Mouse (Mus musculus): ENCODE results near the gene Lrch4.
A peak's percentile ranks its signal among the peaks of the same experiment; 100 is the strongest.
"Not testable (repeated sequence)": the region's sequence is repeated elsewhere in the genome, so short reads cannot be mapped to it uniquely, and the experiment has no call there.

Gene Lrch4

GRCm38 (mm10) chr5:137613076-137613475 is 15.8 kb upstream of the Lrch4 start:
- DNase-seq (ENCODE audit: low spot score), result no peak

DNA sequence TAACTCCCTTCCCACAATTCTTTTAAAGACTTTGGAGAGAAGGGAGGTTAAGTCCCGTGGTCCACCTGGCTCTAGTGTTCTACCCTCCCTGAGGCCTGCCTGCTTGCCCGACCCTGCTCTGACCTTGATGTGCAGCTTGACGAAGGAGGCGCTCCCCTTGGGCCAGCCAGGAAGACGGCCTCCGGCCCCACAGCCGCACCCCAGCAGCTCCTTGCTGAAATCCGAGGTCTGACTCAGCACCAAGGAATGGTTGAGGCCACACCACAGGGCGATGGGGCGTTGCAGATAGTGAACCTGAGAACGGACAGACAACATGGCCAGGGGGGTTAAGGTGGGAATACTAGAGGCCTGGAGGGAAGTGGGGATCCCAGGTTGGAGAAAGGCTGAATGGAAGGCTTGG is 15.4 kb upstream of the Lrch4 start, which contains the start of gene Pcolce:
TSS of gene Pcolce (minus strand) at position 235 of the 400 bp plus-strand sequence.
- DNase-seq (ENCODE audit: low spot score), result no peak

DNA sequence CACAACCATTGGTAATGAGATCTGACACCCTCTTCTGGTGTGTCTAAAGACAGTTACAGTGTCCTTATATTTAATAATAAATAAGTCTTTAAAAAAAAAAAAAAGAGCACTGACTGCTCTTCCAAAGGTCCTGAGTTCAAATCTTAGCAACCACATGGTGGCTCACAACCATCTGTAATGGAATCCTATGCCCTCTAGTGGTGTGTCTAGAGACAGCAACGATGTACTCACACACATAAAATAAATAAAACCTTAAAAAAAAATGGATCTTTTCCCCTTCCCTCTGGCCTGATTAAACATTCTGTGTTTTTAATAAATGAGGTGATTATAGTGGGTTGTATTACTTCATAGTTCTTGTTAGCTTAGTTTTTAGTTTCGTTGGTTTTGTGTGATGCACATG is 14.0 kb upstream of the Lrch4 start:
- not testable (repeated sequence) for DNase-seq (ENCODE audit: low spot score)

- DNase-seq (ENCODE audit: low spot score), result no peak
These were observed 13.6 kb upstream of the Lrch4 start for GRCm38 (mm10) chr5:137615347-137615746.

DNA sequence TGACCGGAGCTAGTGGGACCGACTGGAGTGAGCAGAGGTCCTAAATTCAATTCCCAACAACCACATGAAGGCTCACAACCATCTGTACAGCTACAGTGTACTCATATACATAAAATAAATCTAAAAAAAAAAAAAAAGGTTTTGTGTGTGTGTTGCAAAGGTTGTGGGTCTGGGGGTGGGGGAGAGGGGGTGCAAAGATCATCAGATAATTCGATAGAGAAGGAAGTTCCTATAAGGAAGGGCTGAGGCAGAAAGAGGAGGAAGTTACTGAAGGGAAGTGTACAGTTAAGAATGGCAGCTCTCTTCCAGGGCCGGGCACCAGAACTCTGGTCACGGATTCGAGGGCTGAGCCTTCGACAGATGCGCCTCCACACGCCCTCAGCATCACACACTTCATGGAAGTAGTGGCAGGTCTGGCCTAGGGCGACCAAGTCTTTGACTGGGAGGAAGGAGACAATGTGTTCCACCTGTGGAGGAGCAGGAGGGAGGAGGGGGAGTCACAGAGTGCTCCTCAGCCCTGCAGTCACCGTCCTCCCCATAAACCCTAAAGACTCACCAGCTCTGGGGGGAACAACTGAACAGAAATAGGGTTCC is 4.9 kb upstream of the Lrch4 start:
- no peak for DNase-seq (ENCODE audit: low spot score)

GRCm38 (mm10) chr5:137627991-137628390 is 930 bp upstream of the Lrch4 start:
- peak; percentile 63 for DNase-seq (ENCODE audit: low spot score)

- peak; percentile 83 for DNase-seq (ENCODE audit: low spot score)
These were observed 393 bp downstream of the Lrch4 start for GRCm38 (mm10) chr5:137629306-137629721.

- DNase-seq (ENCODE audit: low spot score), result peak; percentile 41
These were observed 1.1 kb downstream of the Lrch4 start for GRCm38 (mm10) chr5:137629906-137630545.

- peak; percentile 47 for DNase-seq (ENCODE audit: low spot score)
These were observed 1.7 kb downstream of the Lrch4 start for GRCm38 (mm10) chr5:137630602-137631001.

- DNase-seq (ENCODE audit: low spot score), result peak; percentile 44
These were observed 2.2 kb downstream of the Lrch4 start for GRCm38 (mm10) chr5:137631171-137631570.

GRCm38 (mm10) chr5:137631591-137631990 is 2.7 kb downstream of the Lrch4 start:
- DNase-seq (ENCODE audit: low spot score), result no peak

- DNase-seq (ENCODE audit: low spot score), result no peak
These were observed 4.6 kb downstream of the Lrch4 start for GRCm38 (mm10) chr5:137633397-137634084.

DNA sequence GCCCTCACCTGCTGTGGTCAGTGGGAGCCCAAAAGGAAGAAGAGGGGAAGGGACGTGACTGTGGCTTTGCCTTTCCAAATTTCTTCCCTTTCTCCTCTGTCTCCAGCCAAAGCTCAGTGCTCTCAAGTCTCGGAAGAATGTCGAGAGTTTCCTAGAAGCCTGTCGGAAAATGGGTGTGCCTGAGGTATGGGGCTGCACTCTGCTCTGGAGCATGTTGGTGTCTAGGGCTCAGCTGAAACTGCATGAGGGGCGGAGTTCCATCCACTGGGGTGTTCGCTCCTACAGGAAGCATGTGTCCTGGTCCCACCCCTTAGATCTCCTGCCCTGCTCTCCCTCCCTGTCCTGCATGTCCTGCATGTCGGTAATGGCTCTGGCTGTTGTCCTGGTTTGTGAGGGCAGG is 10.6 kb downstream of the Lrch4 start:
- peak; percentile 40 for DNase-seq (ENCODE audit: low spot score)

- peak; percentile 74 for DNase-seq (ENCODE audit: low spot score)
These were observed 12.1 kb downstream of the Lrch4 start, which contains the start of gene Sap25 for GRCm38 (mm10) chr5:137641054-137641453. Sap25 (plus strand) TSS chr5:137641334.

- no peak for DNase-seq (ENCODE audit: low spot score)
These were observed 14.0 kb downstream of the Lrch4 start for GRCm38 (mm10) chr5:137642886-137643285.

DNA sequence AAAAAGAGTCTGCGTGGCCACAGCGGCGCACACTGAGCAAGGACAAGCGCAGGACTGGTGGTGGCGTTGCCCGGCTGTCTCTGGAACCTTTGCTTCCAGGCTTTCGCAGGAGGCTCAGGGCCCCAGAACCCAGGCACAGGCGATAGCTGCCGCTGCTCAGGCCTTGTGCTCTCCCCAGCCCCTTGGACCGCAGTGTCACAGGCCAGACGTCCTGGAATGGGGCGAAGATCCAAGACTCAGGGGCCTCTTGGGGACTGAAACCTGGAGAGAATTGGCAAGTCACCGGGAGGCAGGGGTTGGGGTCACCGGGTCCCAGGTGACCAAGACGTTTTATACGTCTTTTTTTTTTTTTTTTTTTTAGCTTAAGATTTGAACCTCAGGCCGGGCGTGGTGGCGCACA is 15.6 kb downstream of the Lrch4 start:
- no peak for DNase-seq (ENCODE audit: low spot score)

DNA sequence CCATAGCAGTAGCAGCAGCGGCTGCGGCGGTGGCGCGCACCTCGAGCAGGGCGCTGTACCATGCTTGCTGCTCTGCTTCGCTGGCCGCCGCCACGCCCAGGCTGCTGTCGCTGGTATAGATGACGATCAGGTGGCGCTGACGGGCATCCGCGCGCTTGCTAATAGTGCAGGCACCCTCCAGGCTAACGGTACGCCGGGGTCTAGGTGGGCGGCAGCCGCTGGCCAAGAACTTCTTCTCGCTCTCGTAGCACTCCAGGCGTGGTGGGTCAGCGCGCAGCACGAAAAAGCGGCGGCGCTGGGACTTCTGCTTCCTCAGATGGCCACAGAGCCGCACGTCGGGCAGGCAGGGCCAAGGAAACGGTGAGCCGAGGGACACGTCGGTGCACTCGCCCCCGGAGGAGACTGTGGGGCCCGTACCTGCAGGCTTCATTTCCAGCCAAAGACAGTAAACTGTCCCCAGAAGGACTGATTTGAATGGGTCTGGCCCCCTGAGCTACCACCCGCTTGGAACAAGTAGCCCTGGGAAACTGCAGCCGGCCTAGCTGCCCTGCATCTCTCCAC is 16.2 kb downstream of the Lrch4 start:
- DNase-seq (ENCODE audit: low spot score), result no peak

DNA sequence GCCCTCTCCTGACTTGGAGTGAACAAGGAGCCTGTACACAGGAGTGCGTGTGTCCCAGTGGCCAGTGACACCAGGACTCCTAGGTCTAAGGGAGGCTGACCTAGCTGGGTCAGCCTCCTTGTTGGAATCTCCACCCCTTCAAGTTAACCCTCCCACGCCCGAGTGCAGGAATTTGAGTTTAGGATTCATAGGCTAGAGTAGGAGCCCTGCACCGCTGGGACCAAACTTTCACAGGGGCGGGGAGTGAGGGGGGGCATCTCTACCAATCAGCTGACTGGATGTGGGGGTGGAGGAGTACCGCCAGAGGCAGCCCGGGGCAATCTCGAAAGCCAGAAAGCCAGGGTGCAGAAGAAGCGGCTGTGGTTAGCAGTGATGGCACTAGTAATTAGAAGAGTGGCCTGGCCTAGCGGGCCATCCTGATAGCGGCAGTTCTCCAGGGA is 16.8 kb downstream of the Lrch4 start, which contains the start of gene Irs3:
TSS of gene Irs3 (minus strand) at position 63 of the 440 bp plus-strand sequence.
- no peak for DNase-seq (ENCODE audit: low spot score)

GRCm38 (mm10) chr5:137647827-137648601 is 19.1 kb downstream of the Lrch4 start:
- DNase-seq (ENCODE audit: low spot score), result no peak

GRCm38 (mm10) chr5:137649251-137649650 is 20.3 kb downstream of the Lrch4 start:
- DNase-seq (ENCODE audit: low spot score), result no peak

- DNase-seq (ENCODE audit: low spot score), result peak; percentile 63
These were observed 21.0 kb downstream of the Lrch4 start for GRCm38 (mm10) chr5:137649669-137650571.
